Mouse (Mus musculus) kidney, adult 2 months (tissue): ENCODE measurements around the gene Aig1. TPM values are rescaled to one million over a fixed set of nuclear protein-coding genes. Genes with fewer than 3 reads are reported as not detected.

Experiments
- DNase-seq: peaks from one replicate; pipeline ENCODE4 v3.0.0; 2021
- H3K27ac ChIP-seq: fragments of 200-500 bp; 2 replicates; pipeline ENCODE4 v1.5.1; 2012; ENCODE audit warnings: low read depth, low read length, control low read depth, inconsistent platforms; ENCODE audit not compliant: insufficient read depth
- H3K27me3 ChIP-seq: fragments of 200-500 bp; replicated peaks from 2 replicates; pipeline ENCODE4 v1.6.1; 2012; ENCODE audit warnings: mild to moderate bottlenecking, moderate library complexity, low read length, inconsistent platforms; ENCODE audit not compliant: control insufficient read depth, insufficient read depth
- H3K36me3 ChIP-seq: fragments of 200-500 bp; 2 replicates; pipeline ENCODE4 v1.6.1; 2012; ENCODE audit warnings: mild to moderate bottlenecking, moderate library complexity, low read length, inconsistent platforms; ENCODE audit not compliant: control insufficient read depth, insufficient read depth
- H3K4me1 ChIP-seq: fragments of 200-500 bp; 2 replicates; pipeline ENCODE4 v1.6.1; 2011; ENCODE audit warnings: low read length; ENCODE audit not compliant: control insufficient read depth, insufficient read depth
- H3K4me3 ChIP-seq: fragments of 200-500 bp; 2 replicates; pipeline ENCODE4 v1.5.1; 2011; ENCODE audit warnings: mild to moderate bottlenecking, low read depth, low read length, control low read depth; ENCODE audit not compliant: insufficient read depth
- CTCF ChIP-seq: fragments of 200-500 bp; conservative IDR thresholded peaks from 2 replicates; pipeline ENCODE4 v1.5.1; 2011; ENCODE audit warnings: low read depth, mild to moderate bottlenecking, control low read depth, low read length, moderate library complexity, mixed read lengths; ENCODE audit not compliant: insufficient read depth, insufficient read length
- POLR2A ChIP-seq: fragments of 200-500 bp; IDR thresholded peaks from one replicate; pipeline ENCODE4 v1.6.1; 2011; ENCODE audit warnings: low read depth, low read length, control low read depth
- WGBS: fragments of 180-500 bp; shearing (Covaris S2); methylation state at CpG from one replicate; pipeline ENCODE4 v1.1.7; 2018; 5-methylcytosine and 5-hydroxymethylcytosine counted together
- polyA plus RNA-seq: library from polyadenylated mRNA; depleted of rRNA; stranded (reverse); fragments of >200 nt; gene quantifications from 2 replicates; pipeline ENCODE4 v1.2.3, GENCODE M21; 2012

The Aig1 gene
- polyA plus RNA-seq, 1 experiment = 68.4 TPM

DNA sequence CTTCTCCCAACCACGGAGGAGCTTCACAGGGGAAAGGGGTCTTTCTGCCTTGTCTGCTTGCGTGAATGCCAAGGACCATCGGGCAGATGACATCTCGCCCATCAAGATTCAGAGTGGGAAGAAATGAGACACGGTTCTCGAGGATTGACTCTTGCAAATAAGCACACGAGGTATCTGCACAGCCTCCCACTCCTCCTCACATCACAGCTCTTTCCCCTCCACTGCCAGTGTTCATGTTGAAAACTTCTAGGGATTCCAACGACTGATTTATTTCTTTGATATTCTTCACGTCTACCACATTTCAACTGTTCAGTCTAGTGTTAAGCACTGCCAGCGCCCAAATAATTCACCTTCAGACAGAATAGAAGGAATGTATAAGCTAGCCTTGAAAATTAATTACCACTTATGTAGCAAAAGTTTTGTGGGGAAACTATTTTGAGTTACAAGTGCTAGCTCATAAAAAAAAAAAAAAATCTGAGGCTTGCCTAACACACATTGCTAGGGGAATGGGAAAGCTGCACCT, 86.5 kb downstream of the Aig1 start:
- DNase-seq = no peak
- Histone ChIP-seq H3K4me3 (no peak overlapping the region), H3K36me3 (no peaks in the 10 kb centered on the region), H3K4me1 (no peaks in the 10 kb centered on the region), H3K27me3 (no peaks in the 10 kb centered on the region), H3K27ac (no peak overlapping the region)
- WGBS = 49% methylated on average over 10 of the region's 10 CpGs
- TF ChIP-seq POLR2A (no peak), CTCF (no peak)

DNA sequence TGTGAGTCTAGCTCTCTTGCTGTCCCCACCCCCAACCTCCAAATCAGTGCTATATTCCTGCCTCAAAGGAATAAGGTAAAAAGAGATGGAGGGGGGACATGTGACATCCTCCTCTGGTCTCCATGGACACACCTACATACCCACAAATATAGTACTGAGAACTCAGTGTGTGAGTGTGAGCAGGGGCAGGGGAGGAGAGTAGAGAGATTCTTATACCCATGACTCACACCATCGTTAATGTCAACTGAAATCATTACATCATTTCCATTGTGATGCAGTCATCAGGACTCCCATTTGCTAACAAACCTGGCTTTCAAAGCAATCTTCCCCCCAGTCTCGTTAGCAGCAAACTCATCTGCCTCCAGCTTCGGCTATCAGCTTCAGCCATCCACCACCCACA, 92.8 kb downstream of the Aig1 start:
- Histone ChIP-seq H3K36me3 (no peaks in the 10 kb centered on the region), H3K4me3 (no peak overlapping the region), H3K27me3 (no peaks in the 10 kb centered on the region), H3K27ac (no peak overlapping the region), H3K4me1 (no peaks in the 10 kb centered on the region)
- no peak for DNase-seq
- WGBS = 75% methylated on average over 3 of the region's 3 CpGs
- no peak for TF ChIP-seq POLR2A
- TF ChIP-seq CTCF = no peak

DNA sequence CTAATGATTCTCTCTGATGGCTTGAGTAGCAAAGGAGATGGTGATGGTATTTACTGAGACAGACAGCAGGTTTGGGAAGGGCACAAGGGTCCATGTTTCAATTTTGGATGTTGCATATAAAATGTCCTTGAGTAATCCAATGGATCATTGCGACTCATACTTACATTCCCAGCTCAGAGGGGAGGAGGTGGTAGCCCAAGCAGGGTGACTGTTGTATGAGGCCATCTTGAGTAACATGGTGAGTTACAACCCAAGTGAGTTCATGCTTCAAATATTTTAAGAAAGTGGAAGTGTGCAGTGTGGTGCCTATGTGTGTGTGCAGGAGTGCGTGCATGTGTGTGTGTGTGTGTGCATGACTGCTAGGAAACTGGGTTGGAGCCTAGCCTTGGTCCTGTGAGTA, 93.4 kb downstream of the Aig1 start:
- Histone ChIP-seq H3K4me3 (no peak overlapping the region), H3K4me1 (no peaks in the 10 kb centered on the region), H3K27me3 (no peaks in the 10 kb centered on the region), H3K27ac (no peak overlapping the region), H3K36me3 (no peaks in the 10 kb centered on the region)
- TF ChIP-seq CTCF (no peak), POLR2A (no peak)
- 95% methylated on average over 2 of the region's 2 CpGs for WGBS
- DNase-seq = no peak

DNA sequence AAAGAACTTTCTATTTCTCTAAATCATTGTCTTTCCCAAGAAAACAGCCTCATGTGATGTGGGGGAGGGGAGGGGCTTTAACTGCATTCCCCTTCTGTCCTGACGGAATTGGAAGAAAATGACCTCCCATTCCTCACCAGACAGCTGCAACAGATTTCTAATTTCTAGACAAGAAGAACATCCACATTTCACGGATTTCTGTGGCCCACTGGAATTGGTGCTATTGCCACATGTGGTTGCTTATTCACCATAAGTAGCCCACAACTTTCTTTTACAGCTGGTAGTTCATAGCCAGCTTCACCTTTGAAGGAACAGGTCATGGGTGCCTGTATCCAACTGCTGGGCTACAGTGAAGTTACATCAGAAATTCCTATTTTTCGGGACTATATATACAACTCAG, 93.9 kb downstream of the Aig1 start:
- WGBS = 88% methylated on average over 3 of the region's 3 CpGs
- H3K4me3 ChIP-seq = no peak overlapping the region
- TF ChIP-seq CTCF (no peak), POLR2A (no peak)
- no peaks in the 10 kb centered on the region for H3K27me3 ChIP-seq
- no peak for DNase-seq
- H3K27ac ChIP-seq = no peak overlapping the region
- no peaks in the 10 kb centered on the region for H3K36me3 ChIP-seq
- no peaks in the 10 kb centered on the region for H3K4me1 ChIP-seq

DNA sequence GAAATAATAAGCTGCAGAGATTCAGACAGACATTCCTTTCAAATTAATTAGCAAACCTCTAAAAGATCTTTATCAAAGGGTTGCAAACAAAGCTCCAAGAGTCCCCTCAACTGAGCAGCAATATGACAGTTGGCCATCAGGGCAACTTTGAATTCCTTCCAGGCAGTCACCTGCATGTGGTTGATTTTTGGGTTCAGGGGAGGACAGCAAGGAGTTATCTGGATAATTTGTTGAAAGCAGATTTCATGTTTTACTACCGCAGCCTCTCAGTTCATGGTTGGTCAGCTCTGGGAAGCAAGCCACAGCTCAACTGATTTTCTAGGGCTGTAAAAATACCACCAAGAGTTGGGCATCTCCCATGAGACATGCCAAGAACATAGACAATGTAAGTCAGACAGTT, 98.1 kb downstream of the Aig1 start:
- Histone ChIP-seq H3K4me1 (no peaks in the 10 kb centered on the region), H3K4me3 (no peak overlapping the region), H3K27me3 (no peaks in the 10 kb centered on the region), H3K27ac (no peak overlapping the region), H3K36me3 (no peaks in the 10 kb centered on the region)
- TF ChIP-seq CTCF (no peak), POLR2A (no peak)
- 49% methylated on average over 1 of the region's 1 CpGs for WGBS
- no peak for DNase-seq

DNA sequence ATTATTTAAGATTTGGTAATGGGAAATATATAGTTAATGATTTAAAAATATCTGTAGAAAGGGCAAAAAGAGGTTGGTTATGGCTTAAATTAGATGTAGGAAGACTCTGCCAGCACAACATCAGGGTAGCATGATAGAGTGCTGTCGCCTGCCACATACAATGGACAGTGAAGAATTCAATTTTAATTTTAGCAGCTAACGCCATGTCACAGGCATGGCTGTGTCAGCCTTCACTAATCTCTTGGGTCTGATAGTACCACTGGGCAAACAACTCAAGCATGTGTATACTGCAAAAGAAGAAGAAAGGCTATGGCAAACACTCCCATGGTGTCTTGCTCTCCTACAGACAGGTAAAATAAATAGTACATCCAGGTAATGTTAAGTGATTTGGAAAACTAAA, 99.0 kb downstream of the Aig1 start:
- Histone ChIP-seq H3K36me3 (no peaks in the 10 kb centered on the region), H3K4me3 (no peak overlapping the region), H3K4me1 (no peaks in the 10 kb centered on the region), H3K27me3 (no peaks in the 10 kb centered on the region), H3K27ac (no peak overlapping the region)
- TF ChIP-seq CTCF (no peak), POLR2A (no peak)
- 98% methylated on average over 2 of the region's 2 CpGs for WGBS
- DNase-seq = no peak

DNA sequence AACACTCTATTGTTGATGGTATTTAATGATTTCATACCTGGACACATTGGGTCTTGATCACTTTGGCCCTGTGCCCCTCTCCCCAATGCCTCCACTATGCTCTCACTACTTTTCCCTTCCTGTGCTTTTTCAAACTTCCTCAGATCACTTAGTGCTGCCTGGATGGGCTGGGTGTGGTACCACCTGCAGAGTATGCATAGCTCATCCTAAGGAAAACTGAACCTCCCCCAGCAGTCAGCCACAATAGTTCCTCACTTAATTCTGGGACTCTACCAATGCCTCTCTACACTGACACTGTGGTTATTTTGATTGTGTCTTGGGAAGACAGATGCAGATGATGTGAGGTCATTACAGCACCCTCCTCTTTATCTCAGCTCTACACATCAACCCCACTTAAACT, 99.9 kb downstream of the Aig1 start:
- TF ChIP-seq CTCF (no peak), POLR2A (no peak)
- Histone ChIP-seq H3K4me1 (no peaks in the 10 kb centered on the region), H3K27me3 (no peaks in the 10 kb centered on the region), H3K27ac (no peak overlapping the region), H3K36me3 (no peaks in the 10 kb centered on the region), H3K4me3 (no peak overlapping the region)
- no peak for DNase-seq

DNA sequence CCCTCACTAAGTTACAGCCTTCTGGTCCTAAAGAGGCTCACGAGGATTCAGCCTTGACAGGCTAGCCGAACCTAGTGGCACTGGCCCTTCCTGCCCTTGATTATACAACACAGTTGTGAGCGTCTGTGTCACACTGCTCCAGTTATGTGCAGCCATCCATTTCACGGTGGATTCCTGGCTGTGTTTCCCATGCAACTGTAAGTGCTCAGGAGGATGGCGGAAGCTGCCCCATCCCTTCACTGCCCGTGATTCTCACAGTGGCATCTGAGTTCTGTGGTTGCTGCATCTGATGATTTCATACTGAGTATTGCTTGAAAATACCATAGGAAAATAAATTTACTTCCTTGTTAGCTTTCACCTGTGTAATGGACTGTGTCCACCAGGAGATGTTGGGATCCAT, 101.7 kb downstream of the Aig1 start:
- WGBS = 61% methylated on average over 6 of the region's 6 CpGs
- Histone ChIP-seq H3K27ac (no peak overlapping the region), H3K4me3 (no peak overlapping the region), H3K36me3 (no peaks in the 10 kb centered on the region), H3K4me1 (no peaks in the 10 kb centered on the region), H3K27me3 (no peaks in the 10 kb centered on the region)
- TF ChIP-seq CTCF (no peak), POLR2A (no peak)
- peak; percentile 22 for DNase-seq
